Mouse (Mus musculus) embryonic fibroblast, embryonic 13.5 days (primary cell): ENCODE results near the gene Slc3a2.

Source experiments
- CTCF ChIP-seq: IDR thresholded peaks from 2 replicates; pipeline ENCODE4 v1.5.1; 2011; ENCODE audit warnings: mild to moderate bottlenecking, control low read depth, low read length, moderate library complexity, borderline replicate concordance; ENCODE audit not compliant: insufficient read depth
- POLR2A ChIP-seq: IDR thresholded peaks from 2 replicates; pipeline ENCODE4 v1.6.1; 2011; ENCODE audit warnings: low read depth, mild to moderate bottlenecking, control low read depth, low read length, moderate library complexity

GRCm38 (mm10) chr19:8765562-8765961 is 42.4 kb upstream of the Slc3a2 start:
- TF ChIP-seq CTCF (no peak), POLR2A (no peak)
